Mouse (Mus musculus): ENCODE measurements around the gene Kcnip1.

Gene Kcnip1

GRCm38 (mm10) chr11:33752431-33752873 is 240.5 kb downstream of the Kcnip1 start:
- no peak for DNase-seq (ENCODE audit: low spot score in 2 of 2)

- DNase-seq (ENCODE audit: low spot score in 2 of 2), result no peak
Measured at GRCm38 (mm10) chr11:33751503-33751902, 241.4 kb downstream of the Kcnip1 start.

GRCm38 (mm10) chr11:33749979-33750378 is 243.0 kb downstream of the Kcnip1 start:
- DNase-seq (ENCODE audit: low spot score in 2 of 2), result no peak

- no peak for DNase-seq (ENCODE audit: low spot score in 2 of 2)
Measured at GRCm38 (mm10) chr11:33749408-33749807, 243.5 kb downstream of the Kcnip1 start.

GRCm38 (mm10) chr11:33748754-33749153 is 244.2 kb downstream of the Kcnip1 start:
- DNase-seq (ENCODE audit: low spot score in 2 of 2), result no peak

GRCm38 (mm10) chr11:33747402-33747955 is 245.5 kb downstream of the Kcnip1 start:
- no peak for DNase-seq (ENCODE audit: low spot score in 2 of 2)

GRCm38 (mm10) chr11:33746402-33746801 is 246.6 kb downstream of the Kcnip1 start:
- DNase-seq (ENCODE audit: low spot score in 2 of 2), result no peak

GRCm38 (mm10) chr11:33745821-33746329 is 247.1 kb downstream of the Kcnip1 start:
- DNase-seq (ENCODE audit: low spot score in 2 of 2), result no peak

GRCm38 (mm10) chr11:33744429-33744828 is 248.5 kb downstream of the Kcnip1 start:
- no peak for DNase-seq (ENCODE audit: low spot score in 2 of 2)

- DNase-seq (ENCODE audit: low spot score in 2 of 2), result no peak
Measured at GRCm38 (mm10) chr11:33740187-33740586, 252.8 kb downstream of the Kcnip1 start.

- DNase-seq (ENCODE audit: low spot score in 2 of 2), result no peak
Measured at GRCm38 (mm10) chr11:33736426-33736825, 256.5 kb downstream of the Kcnip1 start.

GRCm38 (mm10) chr11:33733269-33733668 is 259.7 kb downstream of the Kcnip1 start:
- DNase-seq (ENCODE audit: low spot score in 2 of 2), result peak; percentile 81 to 83

- no peak for DNase-seq (ENCODE audit: low spot score in 2 of 2)
Measured at GRCm38 (mm10) chr11:33732358-33732757, 260.6 kb downstream of the Kcnip1 start.

- DNase-seq (ENCODE audit: low spot score in 2 of 2), result peak; percentile 69 to 71
Measured at GRCm38 (mm10) chr11:33721297-33721696, 271.7 kb downstream of the Kcnip1 start.

GRCm38 (mm10) chr11:33706777-33707176 is 286.2 kb downstream of the Kcnip1 start:
- no peak for DNase-seq (ENCODE audit: low spot score in 2 of 2)

GRCm38 (mm10) chr11:33701958-33702459 is 290.9 kb downstream of the Kcnip1 start:
- DNase-seq (ENCODE audit: low spot score in 2 of 2), result no peak

GRCm38 (mm10) chr11:33701236-33701957 is 291.6 kb downstream of the Kcnip1 start:
- no peak for DNase-seq (ENCODE audit: low spot score in 2 of 2)

- DNase-seq (ENCODE audit: low spot score in 2 of 2), result peak; percentile 50 to 66
Measured at GRCm38 (mm10) chr11:33700725-33701124, 292.2 kb downstream of the Kcnip1 start.

GRCm38 (mm10) chr11:33690181-33690580 is 302.8 kb downstream of the Kcnip1 start:
- DNase-seq (ENCODE audit: low spot score in 2 of 2), result no peak

- DNase-seq (ENCODE audit: low spot score in 2 of 2), result peak; percentile 27 to 34
Measured at GRCm38 (mm10) chr11:33685904-33686303, 307.0 kb downstream of the Kcnip1 start.

- no peak for DNase-seq (ENCODE audit: low spot score in 2 of 2)
Measured at GRCm38 (mm10) chr11:33680151-33680550, 312.8 kb downstream of the Kcnip1 start.

GRCm38 (mm10) chr11:33670105-33670965 is 322.6 kb downstream of the Kcnip1 start:
- no peak for DNase-seq (ENCODE audit: low spot score in 2 of 2)
